Mouse (Mus musculus) myocyte (in vitro differentiated cells): ENCODE measurements around the gene Gp1ba. TPM values are rescaled to one million over a fixed set of nuclear protein-coding genes. Genes with fewer than 3 reads are reported as not detected.

Experiments
- H3K27me3 ChIP-seq: one replicate; pipeline ENCODE4 v1.6.1; 2011; ENCODE audit not compliant: control insufficient read depth, insufficient read depth, insufficient read length
- H3K36me3 ChIP-seq: one replicate; pipeline ENCODE4 v1.6.1; 2011; ENCODE audit not compliant: control insufficient read depth, insufficient read depth
- H3K4me2 ChIP-seq: one replicate; pipeline ENCODE4 v1.6.1; 2011; ENCODE audit warnings: low read depth, control low read depth
- H3K4me3 ChIP-seq: one replicate; pipeline ENCODE4 v1.5.1; 2011; ENCODE audit warnings: mild to moderate bottlenecking, control low read depth, moderate library complexity
- H3K79me2 ChIP-seq: one replicate; pipeline ENCODE4 v1.6.1; 2011; ENCODE audit not compliant: control insufficient read depth, insufficient read depth
- H3ac ChIP-seq: one replicate; pipeline ENCODE4 v1.6.1; 2011; ENCODE audit not compliant: control insufficient read depth, insufficient read length
- CEBPB ChIP-seq: IDR thresholded peaks from 2 replicates; pipeline ENCODE4 v1.6.1; 2011; ENCODE audit warnings: mild to moderate bottlenecking, moderate library complexity; ENCODE audit not compliant: poor library complexity, insufficient read depth, severe bottlenecking
- E2F4 ChIP-seq: IDR thresholded peaks from one replicate; pipeline ENCODE4 v1.6.1; 2011; ENCODE audit warnings: mild to moderate bottlenecking, control low read depth, moderate library complexity; ENCODE audit not compliant: insufficient read depth
- MAX ChIP-seq: IDR thresholded peaks from one replicate; pipeline ENCODE4 v1.6.1; 2011; ENCODE audit warnings: low read depth, mild to moderate bottlenecking, control low read depth
- MYOD1 ChIP-seq, 3 experiments: IDR thresholded peaks; one replicate each; pipeline ENCODE4 v1.6.1; 2011; ENCODE audit warnings: control low read depth in 2 of 3, low read depth in 2 of 3, mild to moderate bottlenecking in 2 of 3, moderate library complexity in 1 of 3; ENCODE audit not compliant: insufficient read length in 2 of 3, control insufficient read depth in 1 of 3
- MYOG ChIP-seq, 3 experiments: IDR thresholded peaks; one replicate each; pipeline ENCODE4 v1.6.1; 2011; ENCODE audit warnings: control low read depth in 2 of 3, low read depth in 2 of 3, mild to moderate bottlenecking in 2 of 3; ENCODE audit not compliant: insufficient read length in 2 of 3, control insufficient read depth in 1 of 3, insufficient read depth in 1 of 3
- POLR2A ChIP-seq: IDR thresholded peaks from one replicate; pipeline ENCODE4 v1.6.1; 2011; ENCODE audit warnings: low read depth, mild to moderate bottlenecking, control low read depth, moderate library complexity; ENCODE audit not compliant: insufficient read length
- POLR2AphosphoS2 ChIP-seq: IDR thresholded peaks from one replicate; pipeline ENCODE4 v1.6.1; 2011; ENCODE audit warnings: low read depth, control low read depth; ENCODE audit not compliant: insufficient read length
- REST ChIP-seq: IDR thresholded peaks from one replicate; pipeline ENCODE4 v1.6.1; 2011; ENCODE audit warnings: mild to moderate bottlenecking, control low read depth, moderate library complexity; ENCODE audit not compliant: insufficient read depth, insufficient read length
- SRF ChIP-seq: IDR thresholded peaks from one replicate; pipeline ENCODE4 v1.6.1; 2011; ENCODE audit warnings: low read depth; ENCODE audit not compliant: control insufficient read depth, insufficient read length
- TCF12 ChIP-seq: IDR thresholded peaks from one replicate; pipeline ENCODE4 v1.6.1; 2011; ENCODE audit warnings: mild to moderate bottlenecking, control low read depth; ENCODE audit not compliant: poor library complexity, insufficient read depth, severe bottlenecking
- TCF3 ChIP-seq: IDR thresholded peaks from one replicate; pipeline ENCODE4 v1.6.1; 2011; ENCODE audit warnings: low read depth, control low read depth; ENCODE audit not compliant: insufficient read length
- USF1 ChIP-seq: IDR thresholded peaks from one replicate; pipeline ENCODE4 v1.6.1; 2011; ENCODE audit warnings: low read depth, mild to moderate bottlenecking, control low read depth, moderate library complexity
- polyA plus RNA-seq: library from polyadenylated mRNA; unstranded; fragments of >200 nt; fragmentation: generic; extraction: Trizol; gene quantifications from one replicate; pipeline ENCODE4 v1.2.1, GENCODE M21; 2012; ENCODE audit warnings: missing spikeins

The Gp1ba gene
- polyA plus RNA-seq, 1 experiment: 0.22 TPM

- Histone ChIP-seq H3K36me3 (peaks cover 33% of the 10 kb centered on the region), H3K4me3 (peak overlapping the region; percentile 62), H3K79me2 (peaks cover 31% of the 10 kb centered on the region), H3K27me3 (no peaks in the 10 kb centered on the region), H3K4me2 (peak overlapping the region; percentile 91), H3ac (peak overlapping the region; percentile 62)
- no peak for TF ChIP-seq POLR2A
- TF ChIP-seq SRF: no peak
- no peak for TF ChIP-seq REST
- no peak for TF ChIP-seq MYOG (IDR thresholded peaks at IDR 0.05; ENCODE audit: control insufficient read depth in 1 of 3, insufficient read depth in 1 of 3, insufficient read length in 2 of 3, low read depth in 2 of 3)
- no peak for TF ChIP-seq E2F4
- TF ChIP-seq MYOD1 (IDR thresholded peaks at IDR 0.05; ENCODE audit: control insufficient read depth in 1 of 3, insufficient read length in 2 of 3, low read depth in 2 of 3): no peak
- no peak for TF ChIP-seq TCF12
- TF ChIP-seq POLR2AphosphoS2: no peak
- no peak for TF ChIP-seq TCF3
- TF ChIP-seq USF1: no peak
- TF ChIP-seq MAX: no peak
- TF ChIP-seq CEBPB: no peak
Measured at GRCm38 (mm10) chr11:70646259-70646555, 7.3 kb downstream of the Gp1ba start.

GRCm38 (mm10) chr11:70646691-70647650 is 8.0 kb downstream of the Gp1ba start, which contains the start of the genes Rnf167 and Slc25a11:
Rnf167 (plus strand) TSS chr11:70647235.
Slc25a11 (minus strand) TSS chr11:70647479.
- Histone ChIP-seq H3ac (peak within 1 kb of the TSS; percentile 62), H3K79me2 (peaks cover 39% of the 10 kb centered on the region), H3K4me2 (peak within 1 kb of the TSS; percentile 95), H3K4me3 (peak within 1 kb of the TSS; percentile 62), H3K36me3 (peaks cover 35% of the 10 kb centered on the region), H3K27me3 (no peaks in the 10 kb centered on the region)
- TF ChIP-seq MYOG (IDR thresholded peaks at IDR 0.05; ENCODE audit: control insufficient read depth in 1 of 3, insufficient read depth in 1 of 3, insufficient read length in 2 of 3, low read depth in 2 of 3): peak in 2 of 3 experiments; percentile 46
- peak; percentile 89 for TF ChIP-seq POLR2AphosphoS2
- TF ChIP-seq POLR2A: peak; percentile 95
- no peak for TF ChIP-seq MAX
- no peak for TF ChIP-seq TCF12
- no peak for TF ChIP-seq CEBPB
- peak in 1 of 3 experiments; percentile 35 for TF ChIP-seq MYOD1 (IDR thresholded peaks at IDR 0.05; ENCODE audit: control insufficient read depth in 1 of 3, insufficient read length in 2 of 3, low read depth in 2 of 3)
- TF ChIP-seq USF1: no peak
- TF ChIP-seq E2F4: no peak

GRCm38 (mm10) chr11:70647716-70648420 is 8.9 kb downstream of the Gp1ba start:
- peaks cover 48% of the 10 kb centered on the region for H3K79me2 ChIP-seq
- no peaks in the 10 kb centered on the region for H3K27me3 ChIP-seq
- H3K4me3 ChIP-seq: peak overlapping the region; percentile 62
- peak overlapping the region; percentile 62 for H3ac ChIP-seq
- TF ChIP-seq POLR2AphosphoS2 (peak; percentile 95), MYOD1 (IDR thresholded peaks at IDR 0.05; ENCODE audit: control insufficient read depth in 1 of 3, insufficient read length in 2 of 3, low read depth in 2 of 3) (no peak), POLR2A (peak; percentile 46)
- peak overlapping the region; percentile 95 for H3K4me2 ChIP-seq
- H3K36me3 ChIP-seq: peaks cover 43% of the 10 kb centered on the region

- Histone ChIP-seq H3K4me2 (peak overlapping the region; percentile 95), H3K79me2 (peaks cover 54% of the 10 kb centered on the region), H3K4me3 (peak overlapping the region; percentile 62), H3ac (no peak overlapping the region), H3K27me3 (no peaks in the 10 kb centered on the region), H3K36me3 (peaks cover 45% of the 10 kb centered on the region)
- TF ChIP-seq CEBPB (no peak), POLR2A (no peak), TCF3 (no peak), SRF (no peak), MYOD1 (IDR thresholded peaks at IDR 0.05; ENCODE audit: control insufficient read depth in 1 of 3, insufficient read length in 2 of 3, low read depth in 2 of 3) (no peak), POLR2AphosphoS2 (no peak), TCF12 (no peak), USF1 (no peak)
Measured at GRCm38 (mm10) chr11:70648512-70648911, 9.6 kb downstream of the Gp1ba start.
